Mouse (Mus musculus) limb, embryonic 13.5 days (tissue): Measurements from ENCODE around the gene Gdnf. TPM values are rescaled to one million over a fixed set of nuclear protein-coding genes. Genes with fewer than 3 reads are reported as not detected.

Experiments
- ATAC-seq: fragments of 200-750 bp; cut with Nextera tagmentation; 2 replicates; pipeline ENCODE4 v1.8.0; 2017; ENCODE audit warnings: low read depth, moderate number of reproducible peaks, moderate TSS enrichment; ENCODE audit not compliant: low FRiP score
- H3K27ac ChIP-seq: fragments of 300-500 bp; sonication (generic); 2 replicates; pipeline ENCODE4 v1.5.1; 2015; ENCODE audit warnings: inconsistent platforms, mild to moderate bottlenecking, moderate library complexity
- H3K27me3 ChIP-seq: fragments of 300-500 bp; sonication (generic); 2 replicates; pipeline ENCODE4 v1.6.1; 2015; ENCODE audit warnings: mild to moderate bottlenecking, inconsistent platforms
- H3K36me3 ChIP-seq: fragments of 300-500 bp; sonication (generic); 2 replicates; pipeline ENCODE4 v1.6.1; 2015; ENCODE audit warnings: inconsistent platforms, mild to moderate bottlenecking, moderate library complexity
- H3K4me1 ChIP-seq: fragments of 300-500 bp; sonication (generic); 2 replicates; pipeline ENCODE4 v1.6.1; 2015; ENCODE audit warnings: inconsistent platforms
- H3K4me2 ChIP-seq: fragments of 300-500 bp; sonication (generic); replicated peaks from 2 replicates; pipeline ENCODE4 v1.6.1; 2015; ENCODE audit warnings: inconsistent platforms, mild to moderate bottlenecking, moderate library complexity
- H3K4me3 ChIP-seq: fragments of 300-500 bp; sonication (generic); 2 replicates; pipeline ENCODE4 v1.5.1; 2015; ENCODE audit warnings: moderate library complexity, mild to moderate bottlenecking, inconsistent platforms
- H3K9ac ChIP-seq: fragments of 300-500 bp; sonication (generic); 2 replicates; pipeline ENCODE4 v1.6.1; 2015; ENCODE audit warnings: mild to moderate bottlenecking, inconsistent platforms
- H3K9me3 ChIP-seq: fragments of 300-500 bp; sonication (generic); 2 replicates; pipeline ENCODE4 v1.6.1; 2016; ENCODE audit warnings: inconsistent platforms
- WGBS: fragments of 180-500 bp; shearing (Covaris S2); methylation state at CpG from one replicate; pipeline ENCODE4 v1.1.7; 2015; 5-methylcytosine and 5-hydroxymethylcytosine counted together
- polyA plus RNA-seq: library from polyadenylated mRNA; unstranded; fragments of >200 nt; fragmentation: Nextera tagmentation; extraction: Ambion mirVana; gene quantifications from 2 replicates; pipeline ENCODE4 v1.2.1, GENCODE M21; 2015

Gene Gdnf
- polyA plus RNA-seq, 1 experiment from 2014 or later, result 0.60 TPM

- no peaks in the 10 kb centered on the region for H3K4me1 ChIP-seq
- no peak for ATAC-seq
- WGBS, result 89% methylated on average over 3 of the region's 3 CpGs
- no peak overlapping the region for H3K4me2 ChIP-seq
- no peaks in the 10 kb centered on the region for H3K36me3 ChIP-seq
- H3K4me3 ChIP-seq, result no peak overlapping the region
- no peak overlapping the region for H3K9ac ChIP-seq
- H3K27me3 ChIP-seq, result no peaks in the 10 kb centered on the region
- H3K9me3 ChIP-seq, result no peaks in the 10 kb centered on the region
- H3K27ac ChIP-seq, result no peak overlapping the region
Measured at GRCm38 (mm10) chr15:7865305-7865704, 54.7 kb downstream of the Gdnf start.

DNA sequence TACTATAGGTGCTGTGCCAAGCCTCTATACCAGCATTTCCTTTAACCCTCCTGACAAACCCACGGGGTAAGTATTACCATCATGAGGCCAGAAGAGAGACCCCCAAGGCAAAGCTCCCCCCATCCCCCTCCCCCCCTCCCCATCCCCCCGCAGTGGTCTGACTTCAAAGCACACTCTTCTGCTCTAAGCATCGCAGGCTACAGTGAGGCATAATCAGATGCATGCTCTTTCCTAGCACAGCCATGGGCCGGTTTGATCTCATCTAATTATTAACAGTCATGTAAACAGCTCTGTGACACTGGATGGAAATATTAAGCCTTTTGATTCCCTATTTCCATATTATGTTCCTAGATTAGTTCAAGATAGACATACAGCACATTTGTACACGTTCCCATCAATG lies 61.8 kb downstream of the Gdnf start:
- WGBS, result 44% methylated on average over 5 of the region's 5 CpGs
- Histone ChIP-seq H3K9me3 (no peaks in the 10 kb centered on the region), H3K36me3 (no peaks in the 10 kb centered on the region)

DNA sequence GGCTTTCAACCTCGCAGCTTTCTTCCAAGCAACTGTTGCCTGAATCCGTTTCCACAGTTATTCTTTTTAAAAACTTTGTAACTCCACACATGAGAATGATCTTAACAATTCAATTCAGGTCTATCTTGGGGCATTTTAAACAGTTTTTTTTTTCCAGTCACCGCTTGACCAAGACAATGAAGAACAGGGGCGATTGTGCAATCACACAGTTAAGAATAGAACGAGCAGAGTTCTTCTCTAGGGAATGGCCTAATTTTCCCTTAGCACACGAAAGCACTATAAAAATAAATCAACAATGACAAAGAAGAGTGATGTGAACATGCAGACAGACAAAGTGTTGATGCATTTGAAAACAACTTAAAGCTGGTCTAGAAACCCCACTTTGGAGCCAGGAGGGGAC lies 65.2 kb downstream of the Gdnf start:
- no peak for ATAC-seq
- WGBS, result 79% methylated on average over 6 of the region's 6 CpGs
- no peak overlapping the region for H3K27ac ChIP-seq

More for the DNA sequence above, 61.8 kb downstream of the Gdnf start:
- no peaks in the 10 kb centered on the region for H3K27me3 ChIP-seq
- no peak overlapping the region for H3K9ac ChIP-seq
- no peak for ATAC-seq
- H3K27ac ChIP-seq, result no peak overlapping the region
- H3K4me3 ChIP-seq, result no peak overlapping the region
- no peak overlapping the region for H3K4me2 ChIP-seq
- H3K4me1 ChIP-seq, result no peaks in the 10 kb centered on the region

GRCm38 (mm10) chr15:7877560-7878467 lies 67.2 kb downstream of the Gdnf start:
- WGBS, result 79% methylated on average over 22 of the region's 22 CpGs
- Histone ChIP-seq H3K4me1 (no peaks in the 10 kb centered on the region), H3K4me3 (no peak overlapping the region), H3K27ac (no peak overlapping the region), H3K36me3 (peaks cover 11% of the 10 kb centered on the region), H3K27me3 (no peaks in the 10 kb centered on the region), H3K4me2 (no peak overlapping the region), H3K9ac (no peak overlapping the region), H3K9me3 (no peaks in the 10 kb centered on the region)
- no peak for ATAC-seq

More for the DNA sequence above, 65.2 kb downstream of the Gdnf start:
- 0 out of 2 replicates have a peak, but pooled peaks cover 4% of the 10 kb centered on the region for H3K36me3 ChIP-seq
- no peaks in the 10 kb centered on the region for H3K4me1 ChIP-seq
- no peak overlapping the region for H3K9ac ChIP-seq
- no peak overlapping the region for H3K4me2 ChIP-seq
- no peak overlapping the region for H3K4me3 ChIP-seq
- H3K27me3 ChIP-seq, result no peaks in the 10 kb centered on the region
- H3K9me3 ChIP-seq, result no peaks in the 10 kb centered on the region

DNA sequence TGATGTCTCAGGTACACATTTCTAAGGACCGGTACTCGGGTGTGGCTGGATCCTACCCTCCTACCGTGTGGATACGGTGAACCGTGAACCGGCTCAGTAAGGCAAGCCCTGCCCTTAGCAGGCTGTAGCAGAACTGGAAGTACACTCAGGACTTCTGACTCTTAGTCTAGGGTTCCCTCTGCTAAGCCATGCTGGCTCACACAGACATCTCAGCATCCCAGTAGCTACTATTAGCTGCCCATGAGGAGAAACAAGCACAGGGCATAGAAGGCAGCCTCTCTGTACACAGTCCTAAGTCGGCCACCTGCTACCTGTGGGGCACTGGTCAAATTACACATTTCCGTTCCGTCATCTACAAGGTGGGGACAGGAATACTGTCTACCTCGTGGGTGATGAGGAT lies 68.2 kb downstream of the Gdnf start:
- no peak overlapping the region for H3K4me3 ChIP-seq
- ATAC-seq, result no peak
- WGBS, result 87% methylated on average over 10 of the region's 10 CpGs

GRCm38 (mm10) chr15:7879956-7880355 lies 69.3 kb downstream of the Gdnf start:
- H3K9ac ChIP-seq, result no peak overlapping the region
- WGBS, result 80% methylated on average over 7 of the region's 7 CpGs
- ATAC-seq, result no peak

More for the DNA sequence above, 68.2 kb downstream of the Gdnf start:
- H3K4me2 ChIP-seq, result no peak overlapping the region
- H3K27me3 ChIP-seq, result no peaks in the 10 kb centered on the region
- H3K4me1 ChIP-seq, result no peaks in the 10 kb centered on the region
- no peak overlapping the region for H3K9ac ChIP-seq
- H3K27ac ChIP-seq, result no peak overlapping the region
- H3K9me3 ChIP-seq, result no peaks in the 10 kb centered on the region
- peaks cover 16% of the 10 kb centered on the region for H3K36me3 ChIP-seq

GRCm38 (mm10) chr15:7884181-7884580 lies 73.5 kb downstream of the Gdnf start:
- Histone ChIP-seq H3K27me3 (no peaks in the 10 kb centered on the region), H3K9me3 (no peaks in the 10 kb centered on the region), H3K4me1 (no peaks in the 10 kb centered on the region), H3K4me2 (no peak overlapping the region), H3K4me3 (no peak overlapping the region), H3K36me3 (peaks cover 32% of the 10 kb centered on the region), H3K27ac (no peak overlapping the region), H3K9ac (no peak overlapping the region)
- ATAC-seq, result no peak
- WGBS, result 94% methylated on average over 11 of the region's 11 CpGs

More at GRCm38 (mm10) chr15:7879956-7880355, 69.3 kb downstream of the Gdnf start:
- no peaks in the 10 kb centered on the region for H3K27me3 ChIP-seq
- H3K4me2 ChIP-seq, result no peak overlapping the region
- H3K4me1 ChIP-seq, result no peaks in the 10 kb centered on the region
- H3K9me3 ChIP-seq, result no peaks in the 10 kb centered on the region
- H3K4me3 ChIP-seq, result no peak overlapping the region
- peaks cover 20% of the 10 kb centered on the region for H3K36me3 ChIP-seq
- no peak overlapping the region for H3K27ac ChIP-seq

DNA sequence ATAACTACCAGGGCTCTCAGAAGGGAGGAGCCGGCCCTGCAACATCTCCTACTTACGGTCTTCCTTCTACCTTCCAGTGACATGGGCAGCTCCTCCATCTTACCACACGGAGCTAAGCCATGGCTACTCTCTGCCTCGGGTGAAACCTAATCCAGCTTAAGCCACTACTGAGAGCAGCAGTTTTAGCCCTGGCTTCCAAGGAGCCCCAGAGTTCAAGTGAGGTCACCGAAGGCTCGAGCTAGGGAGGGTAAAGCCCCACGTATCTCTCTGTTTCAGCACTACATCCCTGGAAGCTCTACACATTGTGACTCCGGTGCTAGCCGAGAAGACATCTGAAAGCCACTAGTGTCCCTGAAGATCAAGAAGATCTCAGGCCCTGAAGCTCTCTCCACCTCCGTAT lies 74.5 kb downstream of the Gdnf start:
- no peak overlapping the region for H3K4me3 ChIP-seq
- 65% methylated on average over 10 of the region's 10 CpGs for WGBS
- no peak overlapping the region for H3K9ac ChIP-seq
- H3K27me3 ChIP-seq, result no peaks in the 10 kb centered on the region
- no peak for ATAC-seq
- 0 out of 2 replicates have a peak, but pooled peaks cover 8% of the 10 kb centered on the region for H3K4me1 ChIP-seq
- no peak overlapping the region for H3K27ac ChIP-seq
- H3K9me3 ChIP-seq, result no peaks in the 10 kb centered on the region
- H3K36me3 ChIP-seq, result peaks cover 29% of the 10 kb centered on the region
- H3K4me2 ChIP-seq, result no peak overlapping the region

- H3K4me1 ChIP-seq, result 0 out of 2 replicates have a peak, but pooled peaks cover 16% of the 10 kb centered on the region
- no peak for ATAC-seq
- H3K27ac ChIP-seq, result no peak overlapping the region
- H3K36me3 ChIP-seq, result peaks cover 26% of the 10 kb centered on the region
- H3K27me3 ChIP-seq, result no peaks in the 10 kb centered on the region
- no peak overlapping the region for H3K4me2 ChIP-seq
- H3K4me3 ChIP-seq, result no peak overlapping the region
- no peaks in the 10 kb centered on the region for H3K9me3 ChIP-seq
- 90% methylated on average over 8 of the region's 8 CpGs for WGBS
- H3K9ac ChIP-seq, result no peak overlapping the region
Measured at GRCm38 (mm10) chr15:7886591-7886990, 75.9 kb downstream of the Gdnf start.
